Mouse (Mus musculus) neural tube, embryonic 13.5 days (tissue): ENCODE measurements around the gene Aup1. TPM values are rescaled to one million over a fixed set of nuclear protein-coding genes. Genes with fewer than 3 reads are reported as not detected.

ENCODE experiments used
- ATAC-seq: fragments of 200-750 bp; cut with Nextera tagmentation; 2 replicates; pipeline ENCODE4 v1.8.0; 2017; ENCODE audit warnings: low read depth, mild to moderate bottlenecking, moderate TSS enrichment, moderate library complexity
- H3K27ac ChIP-seq: fragments of 300-500 bp; sonication (generic); replicated peaks from 2 replicates; pipeline ENCODE4 v1.5.1; 2015; ENCODE audit warnings: moderate library complexity, mild to moderate bottlenecking, inconsistent platforms
- H3K27me3 ChIP-seq: fragments of 300-500 bp; sonication (generic); 2 replicates; pipeline ENCODE4 v1.6.1; 2015; ENCODE audit warnings: mild to moderate bottlenecking, inconsistent platforms
- H3K36me3 ChIP-seq: fragments of 300-500 bp; sonication (generic); 2 replicates; pipeline ENCODE4 v1.6.1; 2015; ENCODE audit warnings: mild to moderate bottlenecking, inconsistent platforms
- H3K4me1 ChIP-seq: fragments of 300-500 bp; sonication (generic); replicated peaks from 2 replicates; pipeline ENCODE4 v1.6.1; 2015; ENCODE audit warnings: inconsistent platforms
- H3K4me2 ChIP-seq: fragments of 300-500 bp; sonication (generic); 2 replicates; pipeline ENCODE4 v1.6.1; 2015; ENCODE audit warnings: inconsistent platforms, mild to moderate bottlenecking, moderate library complexity
- H3K4me3 ChIP-seq: fragments of 300-500 bp; sonication (generic); 2 replicates; pipeline ENCODE4 v1.5.1; 2015; ENCODE audit warnings: mild to moderate bottlenecking, inconsistent platforms
- H3K9ac ChIP-seq: fragments of 300-500 bp; sonication (generic); 2 replicates; pipeline ENCODE4 v1.6.1; 2015; ENCODE audit warnings: moderate library complexity, mild to moderate bottlenecking, inconsistent platforms
- H3K9me3 ChIP-seq: fragments of 300-500 bp; sonication (generic); 2 replicates; pipeline ENCODE4 v1.6.1; 2016; ENCODE audit warnings: inconsistent platforms
- WGBS: fragments of 180-500 bp; shearing (Covaris S2); methylation state at CpG from one replicate; pipeline ENCODE4 v1.1.7; 2015; 5-methylcytosine and 5-hydroxymethylcytosine counted together
- polyA plus RNA-seq: library from polyadenylated mRNA; unstranded; fragments of >200 nt; fragmentation: Nextera tagmentation; extraction: Ambion mirVana; gene quantifications from 2 replicates; pipeline ENCODE4 v1.2.1, GENCODE M21; 2015

The Aup1 gene
- polyA plus RNA-seq, 1 experiment from 2014 or later: 169 TPM

DNA sequence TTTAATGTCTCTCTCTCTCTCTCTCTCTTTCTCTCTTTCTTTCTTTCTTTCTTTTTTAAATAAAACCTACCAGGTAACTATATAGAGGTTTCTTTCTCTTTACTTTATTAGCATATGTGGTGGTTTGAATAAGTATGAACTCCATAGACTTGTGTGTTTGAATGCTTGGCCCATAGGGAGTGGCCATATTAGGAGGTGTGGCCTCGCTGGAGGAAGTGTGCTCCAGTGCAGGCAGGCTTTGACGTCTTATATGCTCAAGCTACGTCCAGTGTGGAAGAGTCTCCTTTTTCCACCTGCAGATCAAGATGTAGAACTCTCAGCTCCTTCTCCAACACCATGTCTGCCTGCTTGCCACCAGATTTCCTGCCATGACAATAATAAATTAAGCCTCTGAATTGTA, 35.3 kb upstream of the Aup1 start:
- no peak overlapping the region for H3K27ac ChIP-seq
- no peaks in the 10 kb centered on the region for H3K27me3 ChIP-seq
- H3K4me3 ChIP-seq: no peak overlapping the region
- no peak overlapping the region for H3K4me2 ChIP-seq
- no peak overlapping the region for H3K9ac ChIP-seq
- H3K36me3 ChIP-seq: no peaks in the 10 kb centered on the region
- H3K4me1 ChIP-seq: no peaks in the 10 kb centered on the region
- H3K9me3 ChIP-seq: no peaks in the 10 kb centered on the region
- no peak for ATAC-seq
- 79% methylated on average over 3 of the region's 3 CpGs for WGBS

DNA sequence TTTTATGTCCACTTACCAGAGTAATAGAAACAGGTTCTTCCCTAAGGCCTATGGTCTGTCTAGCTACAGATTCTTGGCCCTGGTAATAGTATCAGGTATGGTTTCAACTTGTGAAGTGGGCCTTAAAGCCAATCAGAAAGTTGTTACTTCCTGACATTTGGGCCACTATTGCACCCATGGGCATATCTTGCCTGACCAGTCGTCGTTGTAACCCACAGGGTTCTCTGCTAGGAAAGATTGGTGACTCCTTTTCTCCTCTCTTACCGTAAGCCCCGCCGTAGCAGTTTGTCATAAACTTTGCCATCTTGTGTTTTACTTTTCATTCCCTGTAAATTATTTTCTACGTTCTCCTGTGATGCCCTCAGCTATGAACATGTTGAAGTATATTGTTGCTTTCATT, 34.2 kb upstream of the Aup1 start:
- Histone ChIP-seq H3K4me3 (no peak overlapping the region), H3K27ac (no peak overlapping the region), H3K27me3 (no peaks in the 10 kb centered on the region), H3K9me3 (no peaks in the 10 kb centered on the region), H3K9ac (no peak overlapping the region), H3K4me1 (no peaks in the 10 kb centered on the region), H3K4me2 (no peak overlapping the region), H3K36me3 (no peaks in the 10 kb centered on the region)
- WGBS: 82% methylated on average over 6 of the region's 6 CpGs
- no peak for ATAC-seq

DNA sequence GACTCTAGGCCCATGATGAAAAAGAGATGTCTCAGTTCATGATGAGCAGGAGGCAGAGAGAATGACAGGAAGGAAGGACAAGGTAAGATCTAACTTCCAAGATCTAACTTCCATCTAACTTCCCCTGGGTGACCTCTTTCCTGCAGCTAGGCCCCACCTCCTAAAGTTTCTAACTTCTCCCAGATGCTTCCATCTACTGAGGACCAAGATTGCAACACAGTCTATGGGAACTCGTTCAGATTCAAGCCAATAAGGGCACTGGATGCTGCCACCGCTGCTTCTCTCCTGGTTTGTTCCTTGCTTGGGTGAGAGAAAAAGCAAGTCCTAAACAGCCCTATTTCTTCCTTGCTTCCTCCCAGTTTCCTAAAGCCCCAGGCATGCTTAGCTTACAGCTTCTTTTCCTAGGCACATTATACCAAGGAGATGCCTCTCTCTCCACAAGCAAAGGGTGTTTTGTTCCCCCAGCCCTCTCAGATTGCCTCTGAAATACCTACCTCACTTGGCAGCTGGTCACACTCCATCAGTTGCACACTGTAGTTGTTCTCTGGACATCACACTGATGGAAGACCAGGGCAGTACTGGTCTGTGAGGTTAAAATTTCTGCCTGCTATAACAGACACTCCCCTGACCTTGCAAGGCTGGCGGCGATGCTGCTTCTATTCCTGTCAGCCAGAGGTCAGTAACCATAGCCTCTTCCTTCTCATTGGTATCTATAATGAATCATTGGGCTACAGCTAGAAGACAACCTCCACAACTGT, 33.3 kb upstream of the Aup1 start:
- WGBS: 87% methylated on average over 4 of the region's 4 CpGs
- no peaks in the 10 kb centered on the region for H3K36me3 ChIP-seq
- no peak overlapping the region for H3K9ac ChIP-seq
- no peaks in the 10 kb centered on the region for H3K9me3 ChIP-seq
- ATAC-seq: no peak
- H3K4me2 ChIP-seq: no peak overlapping the region
- H3K27ac ChIP-seq: no peak overlapping the region
- no peaks in the 10 kb centered on the region for H3K4me1 ChIP-seq
- no peak overlapping the region for H3K4me3 ChIP-seq
- H3K27me3 ChIP-seq: no peaks in the 10 kb centered on the region

DNA sequence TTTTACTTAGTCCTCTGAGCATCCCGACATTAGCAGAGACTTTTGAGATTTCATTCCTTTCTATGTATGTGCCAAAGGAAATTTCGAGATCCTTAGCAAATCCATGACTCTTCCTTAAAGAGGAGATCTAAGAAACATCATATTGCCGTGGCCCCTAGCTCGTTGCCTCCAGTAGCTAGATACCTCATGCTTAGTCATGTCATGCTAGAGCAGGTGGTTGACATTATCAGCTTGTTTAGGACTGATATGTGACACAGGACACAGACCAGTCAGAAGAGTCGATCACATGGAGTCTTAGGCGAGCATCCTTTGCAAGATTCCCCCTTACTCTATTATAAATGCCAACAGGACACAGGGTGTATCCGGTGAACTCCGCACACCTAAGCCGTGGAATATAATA, 31.3 kb upstream of the Aup1 start:
- H3K27me3 ChIP-seq: no peaks in the 10 kb centered on the region
- no peaks in the 10 kb centered on the region for H3K36me3 ChIP-seq
- 91% methylated on average over 9 of the region's 9 CpGs for WGBS
- no peaks in the 10 kb centered on the region for H3K9me3 ChIP-seq
- H3K27ac ChIP-seq: no peak overlapping the region
- no peak for ATAC-seq
- no peaks in the 10 kb centered on the region for H3K4me1 ChIP-seq
- H3K9ac ChIP-seq: no peak overlapping the region
- H3K4me3 ChIP-seq: no peak overlapping the region
- no peak overlapping the region for H3K4me2 ChIP-seq

DNA sequence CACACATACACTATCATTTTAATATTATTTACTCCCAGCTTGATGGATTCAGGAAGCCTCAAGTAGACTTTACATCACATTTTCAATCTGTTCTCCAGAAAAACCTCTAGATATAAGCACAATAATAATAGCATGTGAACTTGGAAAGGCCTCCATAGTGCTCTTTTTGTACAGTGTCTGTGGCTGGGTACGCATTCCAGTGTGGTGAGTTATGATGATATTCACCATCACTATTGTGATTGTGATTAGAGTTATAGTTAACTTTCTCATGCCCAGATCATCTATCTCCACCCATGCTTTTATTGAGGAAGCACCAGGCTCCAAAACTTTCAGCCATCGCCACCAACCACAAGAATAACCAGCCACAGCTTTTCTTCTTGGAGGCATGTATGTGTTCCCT, 30.5 kb upstream of the Aup1 start:
- no peak overlapping the region for H3K9ac ChIP-seq
- WGBS: 95% methylated on average over 2 of the region's 2 CpGs
- H3K4me3 ChIP-seq: no peak overlapping the region
- H3K4me2 ChIP-seq: no peak overlapping the region
- H3K27me3 ChIP-seq: no peaks in the 10 kb centered on the region
- no peaks in the 10 kb centered on the region for H3K36me3 ChIP-seq
- no peaks in the 10 kb centered on the region for H3K9me3 ChIP-seq
- H3K27ac ChIP-seq: no peak overlapping the region
- no peaks in the 10 kb centered on the region for H3K4me1 ChIP-seq
- ATAC-seq: no peak

DNA sequence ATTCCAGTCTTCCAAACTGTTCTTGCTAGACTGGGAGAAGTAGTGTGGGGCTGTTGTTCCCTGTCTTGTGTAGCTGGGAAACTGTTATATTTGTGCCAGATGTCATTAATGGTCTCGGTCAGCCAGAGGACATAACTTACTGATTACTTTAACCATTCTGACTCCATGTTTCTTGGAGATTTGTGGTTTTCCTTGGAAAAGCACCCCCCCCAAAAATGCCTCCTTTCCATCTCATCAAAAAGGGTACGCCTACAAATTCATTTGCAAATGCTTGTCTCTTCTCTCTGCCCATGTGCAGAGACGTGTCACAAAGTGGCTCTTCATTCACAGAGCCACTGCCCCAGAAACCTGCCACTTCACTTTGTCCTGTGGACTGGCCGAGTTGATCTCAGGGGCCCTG, 29.9 kb upstream of the Aup1 start:
- Histone ChIP-seq H3K9me3 (no peaks in the 10 kb centered on the region), H3K27ac (no peak overlapping the region), H3K9ac (no peak overlapping the region), H3K4me1 (no peaks in the 10 kb centered on the region), H3K4me2 (no peak overlapping the region), H3K36me3 (no peaks in the 10 kb centered on the region), H3K4me3 (no peak overlapping the region), H3K27me3 (0 out of 2 replicates have a peak, but pooled peaks cover 3% of the 10 kb centered on the region)
- no peak for ATAC-seq
- 69% methylated on average over 4 of the region's 4 CpGs for WGBS

DNA sequence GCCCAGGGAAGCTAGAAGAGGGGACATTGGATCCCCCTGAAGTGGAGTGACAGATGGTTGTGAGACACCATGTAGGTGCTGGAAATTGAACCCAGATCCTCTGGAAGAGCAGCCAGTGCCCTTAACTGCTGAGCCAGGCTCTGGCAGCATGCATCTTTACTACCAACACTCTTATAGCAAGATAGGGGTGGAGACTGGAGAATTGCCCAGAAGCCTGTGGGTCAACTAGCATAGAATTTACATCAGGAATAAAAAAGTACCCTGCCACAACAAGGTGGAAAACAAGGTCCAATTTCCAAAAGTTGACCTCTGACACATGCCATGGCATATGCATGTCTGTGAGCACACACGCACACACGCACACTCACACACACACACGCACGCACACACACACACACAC, 29.1 kb upstream of the Aup1 start:
- peaks cover 11% of the 10 kb centered on the region for H3K27me3 ChIP-seq
- H3K9ac ChIP-seq: no peak overlapping the region
- H3K36me3 ChIP-seq: no peaks in the 10 kb centered on the region
- WGBS: 91% methylated on average over 4 of the region's 4 CpGs
- H3K27ac ChIP-seq: no peak overlapping the region
- H3K9me3 ChIP-seq: no peaks in the 10 kb centered on the region
- H3K4me3 ChIP-seq: no peak overlapping the region
- no peaks in the 10 kb centered on the region; the same call in 1 of the 2 replicates for H3K4me1 ChIP-seq
- no peak for ATAC-seq
- no peak overlapping the region for H3K4me2 ChIP-seq

DNA sequence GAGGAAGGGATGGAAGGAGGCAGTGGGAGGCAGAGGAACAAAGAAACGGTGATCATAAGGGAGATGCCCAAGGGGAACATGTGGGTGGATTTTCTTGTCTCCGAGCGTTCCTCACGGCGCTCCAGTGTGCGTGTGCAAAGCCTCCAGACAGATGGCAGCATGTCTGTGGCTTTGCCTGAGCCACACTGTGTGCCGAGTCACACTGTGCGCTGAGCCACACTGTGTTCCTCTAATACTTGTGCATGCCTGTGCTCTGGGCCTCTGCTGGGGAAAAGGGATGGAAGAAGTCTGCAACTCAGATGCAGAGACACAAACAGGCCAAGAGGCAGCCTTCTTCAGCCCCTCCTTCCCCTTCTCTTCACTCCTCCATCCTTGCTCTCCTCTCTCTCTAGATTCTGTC, 27.0 kb upstream of the Aup1 start:
- no peak for ATAC-seq
- Histone ChIP-seq H3K9me3 (no peaks in the 10 kb centered on the region), H3K36me3 (no peaks in the 10 kb centered on the region), H3K27ac (no peak overlapping the region), H3K4me1 (peaks cover 4% of the 10 kb centered on the region), H3K4me3 (no peak overlapping the region), H3K4me2 (no peak overlapping the region), H3K9ac (no peak overlapping the region), H3K27me3 (peaks cover 30% of the 10 kb centered on the region)
- 72% methylated on average over 8 of the region's 8 CpGs for WGBS

DNA sequence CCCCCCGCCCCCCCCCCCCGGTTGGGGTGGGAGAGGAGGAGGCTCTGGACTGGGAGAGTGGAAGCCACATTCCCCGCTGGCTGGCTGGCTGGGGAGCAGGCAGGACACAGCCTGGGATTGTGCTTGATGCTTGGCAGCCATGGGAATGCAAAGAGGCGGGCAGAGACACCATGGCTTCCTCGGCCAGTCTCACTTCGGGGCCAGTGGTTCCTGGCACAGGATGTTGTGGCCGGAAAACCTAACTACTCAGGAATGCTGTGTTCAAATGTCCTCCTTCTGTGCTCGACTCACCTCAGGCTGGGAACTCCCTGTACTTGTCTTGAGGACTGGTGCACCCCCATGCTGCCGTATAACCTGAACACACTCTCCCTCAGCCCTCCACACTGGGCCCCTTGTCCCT, 26.6 kb upstream of the Aup1 start:
- Histone ChIP-seq H3K4me2 (no peak overlapping the region), H3K4me3 (no peak overlapping the region), H3K36me3 (no peaks in the 10 kb centered on the region), H3K27ac (no peak overlapping the region), H3K9ac (no peak overlapping the region), H3K4me1 (peaks cover 8% of the 10 kb centered on the region), H3K27me3 (peaks cover 35% of the 10 kb centered on the region), H3K9me3 (no peaks in the 10 kb centered on the region)
- whole genome bisulfite sequencing: 51% methylated on average over 8 of the region's 9 CpGs
- ATAC-seq: no peak

DNA sequence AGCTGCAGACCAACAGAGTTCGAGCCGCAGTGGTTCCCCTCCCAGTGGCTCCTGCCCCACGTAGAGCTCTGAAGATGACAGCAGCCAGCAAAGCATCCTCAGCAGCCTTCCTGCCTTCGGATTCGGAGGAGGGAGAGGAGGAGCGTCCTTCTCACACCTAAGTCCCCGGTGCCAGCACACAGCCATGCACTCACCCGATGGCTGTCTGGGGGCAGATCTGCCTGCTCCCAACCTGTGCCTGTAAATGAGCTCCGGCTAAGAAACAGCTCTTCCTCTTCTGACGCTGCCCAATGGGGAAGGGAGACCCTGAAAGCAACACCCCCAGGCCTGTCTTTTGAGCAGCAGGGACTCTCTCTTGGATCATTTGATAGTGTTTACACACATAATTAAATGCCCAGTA, 24.5 kb upstream of the Aup1 start:
- H3K27ac ChIP-seq: no peak overlapping the region
- H3K4me3 ChIP-seq: no peak overlapping the region
- H3K27me3 ChIP-seq: peaks cover 52% of the 10 kb centered on the region
- no peaks in the 10 kb centered on the region for H3K36me3 ChIP-seq
- no peaks in the 10 kb centered on the region for H3K9me3 ChIP-seq
- no peak overlapping the region for H3K9ac ChIP-seq
- ATAC-seq: no peak
- WGBS: 23% methylated on average over 10 of the region's 10 CpGs
- H3K4me2 ChIP-seq: no peak overlapping the region
- H3K4me1 ChIP-seq: peaks cover 22% of the 10 kb centered on the region

DNA sequence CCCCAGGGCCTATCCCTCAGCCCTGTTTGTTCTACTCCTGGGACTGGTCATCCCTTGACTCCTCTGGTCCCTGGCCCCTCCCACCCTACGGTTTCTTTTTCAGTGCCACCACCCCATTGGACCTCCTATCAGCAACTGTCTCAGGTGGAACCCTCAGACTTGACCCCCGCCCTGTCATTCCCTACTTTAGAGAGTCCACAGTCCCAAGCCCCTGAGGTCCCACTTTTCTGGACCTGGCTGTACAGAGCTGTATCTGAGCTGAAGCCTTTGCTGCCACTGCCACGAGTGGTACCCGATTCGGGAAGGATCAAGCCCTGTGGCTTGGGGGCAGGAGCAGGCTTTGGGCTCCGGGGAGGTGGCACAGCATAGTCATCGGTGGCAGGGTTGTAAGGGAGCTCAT, 23.2 kb upstream of the Aup1 start:
- no peak overlapping the region for H3K27ac ChIP-seq
- WGBS: 67% methylated on average over 7 of the region's 7 CpGs
- peaks cover 22% of the 10 kb centered on the region for H3K4me1 ChIP-seq
- no peaks in the 10 kb centered on the region for H3K36me3 ChIP-seq
- ATAC-seq: no peak
- H3K27me3 ChIP-seq: peaks cover 59% of the 10 kb centered on the region
- no peak overlapping the region for H3K9ac ChIP-seq
- H3K9me3 ChIP-seq: no peaks in the 10 kb centered on the region
- H3K4me2 ChIP-seq: no peak overlapping the region
- no peak overlapping the region for H3K4me3 ChIP-seq

DNA sequence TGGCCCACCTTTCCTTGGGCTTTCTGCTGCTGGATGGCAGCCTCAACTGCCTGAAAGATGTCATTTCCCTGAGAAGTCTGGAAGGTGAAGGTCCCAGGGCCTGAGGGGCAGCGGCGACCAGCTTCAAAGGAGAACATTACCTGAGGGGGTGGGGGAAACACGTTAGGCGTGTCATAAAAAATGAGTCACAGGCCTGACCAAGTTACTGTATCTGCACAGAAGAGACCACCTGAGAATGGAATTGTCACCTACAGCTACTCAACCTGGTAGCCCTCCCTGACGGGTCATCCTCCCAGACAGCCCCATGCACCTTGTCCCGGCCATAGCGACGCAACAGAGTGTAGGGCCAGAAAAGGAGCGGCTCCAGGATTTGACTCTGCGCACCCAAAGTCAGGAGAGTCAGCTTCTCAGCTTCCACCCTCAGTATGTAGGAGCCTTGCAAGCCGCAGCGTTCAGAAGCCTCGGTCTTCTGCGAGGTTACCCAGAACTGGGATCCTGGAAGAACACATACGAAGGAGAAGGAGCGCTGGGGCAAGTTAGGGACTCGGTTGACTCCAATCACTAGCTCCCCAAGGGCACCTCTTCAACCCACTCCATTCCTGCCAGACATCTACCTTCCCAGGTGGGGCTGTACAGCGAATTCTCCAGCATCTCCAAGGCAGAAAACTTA, 22.3 kb upstream of the Aup1 start:
- Histone ChIP-seq H3K4me3 (peak overlapping the region; percentile 46), H3K9me3 (no peaks in the 10 kb centered on the region), H3K27ac (no peak overlapping the region), H3K9ac (peak overlapping the region; percentile 65; the same call in 1 of the 2 replicates), H3K4me2 (peak overlapping the region; percentile 82), H3K27me3 (peaks cover 62% of the 10 kb centered on the region), H3K36me3 (no peaks in the 10 kb centered on the region), H3K4me1 (peaks cover 22% of the 10 kb centered on the region)
- ATAC-seq: no peak
- 19% methylated on average over 18 of the region's 18 CpGs for WGBS

DNA sequence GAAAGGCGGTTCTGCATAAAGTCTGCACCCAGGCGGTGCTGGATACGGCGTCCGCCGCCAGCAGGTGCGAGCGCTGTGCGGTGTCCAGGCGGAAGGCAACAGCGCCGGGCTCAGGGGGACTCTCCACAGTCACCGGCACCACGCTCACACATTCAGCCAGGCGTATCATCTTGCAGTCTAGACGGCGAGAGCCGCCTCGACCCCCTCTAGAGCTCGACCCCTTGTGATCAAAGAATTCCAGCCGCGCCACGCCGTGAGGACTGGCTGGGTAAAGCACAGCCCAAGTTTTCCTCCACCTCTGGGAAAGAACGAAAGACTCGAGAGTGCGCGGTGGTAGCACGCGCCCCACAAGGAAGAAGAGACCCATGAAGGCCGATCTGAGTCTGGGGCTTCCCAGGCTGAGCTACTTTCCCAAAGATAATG, 21.5 kb upstream of the Aup1 start:
- Histone ChIP-seq H3K4me1 (peaks cover 22% of the 10 kb centered on the region), H3K27ac (no peak overlapping the region), H3K4me2 (peak overlapping the region; percentile 82), H3K27me3 (peaks cover 62% of the 10 kb centered on the region), H3K36me3 (no peaks in the 10 kb centered on the region), H3K9me3 (no peaks in the 10 kb centered on the region), H3K9ac (peak overlapping the region; percentile 65), H3K4me3 (peak overlapping the region; percentile 46)
- WGBS: under 1% methylated on average over 31 of the region's 31 CpGs
- ATAC-seq: peak; percentile 44
